Mouse (Mus musculus) heart, postnatal 0 days (tissue): Measurements from ENCODE around the gene Kansl1. TPM values are rescaled to one million over a fixed set of nuclear protein-coding genes. Genes with fewer than 3 reads are reported as not detected.
A peak's percentile ranks its signal among the peaks of the same experiment; 100 is the strongest.

Experiments used
- ATAC-seq: fragments of 200-750 bp; cut with Nextera tagmentation; 2 replicates; pipeline ENCODE4 v1.8.0; 2017; ENCODE audit warnings: low read depth, moderate number of reproducible peaks, moderate library complexity; ENCODE audit not compliant: insufficient read depth
- DNase-seq: peaks from one replicate; pipeline ENCODE4 v3.0.0-alpha.2; 2016; ENCODE audit warnings: low spot score
- H3K27ac ChIP-seq: fragments of 300-500 bp; sonication (generic); 2 replicates; pipeline ENCODE4 v1.5.1; 2014; ENCODE audit warnings: low read depth, mild to moderate bottlenecking
- H3K27me3 ChIP-seq: fragments of 300-500 bp; sonication (generic); 2 replicates; pipeline ENCODE4 v1.6.1; 2014; ENCODE audit warnings: low read length, mixed read lengths; ENCODE audit not compliant: control insufficient read depth, insufficient read depth
- H3K36me3 ChIP-seq: fragments of 300-500 bp; sonication (generic); replicated peaks from 2 replicates; pipeline ENCODE4 v1.6.1; 2014; ENCODE audit warnings: low read length, mixed read lengths; ENCODE audit not compliant: control insufficient read depth, insufficient read depth
- H3K4me1 ChIP-seq: fragments of 300-500 bp; sonication (generic); 2 replicates; pipeline ENCODE4 v1.6.1; 2014; ENCODE audit warnings: antibody characterized with exemption; ENCODE audit not compliant: control insufficient read depth, insufficient read depth
- H3K4me2 ChIP-seq: fragments of 300-500 bp; sonication (generic); 2 replicates; pipeline ENCODE4 v1.6.1; 2014; ENCODE audit warnings: low read depth, mild to moderate bottlenecking, low read length, moderate library complexity
- H3K4me3 ChIP-seq: fragments of 300-500 bp; sonication (generic); 2 replicates; pipeline ENCODE4 v1.5.1; 2014; ENCODE audit warnings: low read depth, low read length
- H3K9ac ChIP-seq: fragments of 300-500 bp; sonication (generic); replicated peaks from 2 replicates; pipeline ENCODE4 v1.6.1; 2014; ENCODE audit warnings: low read depth, low read length, mixed read lengths
- H3K9me3 ChIP-seq: fragments of 300-500 bp; sonication (generic); replicated peaks from 2 replicates; pipeline ENCODE4 v1.6.1; 2016; ENCODE audit warnings: low read length; ENCODE audit not compliant: control insufficient read depth
- CTCF ChIP-seq: IDR thresholded peaks from 2 replicates; pipeline ENCODE4 v1.5.1; 2016; ENCODE audit warnings: antibody characterized with exemption, control low read depth, low read depth
- EP300 ChIP-seq: IDR thresholded peaks from 2 replicates; pipeline ENCODE4 v1.6.1; 2016; ENCODE audit warnings: antibody characterized with exemption, low read depth
- WGBS: fragments of 180-500 bp; shearing (Covaris S2); extraction: QIAGEN DNeasy Blood & Tissue Kit; methylation state at CpG from one replicate; pipeline ENCODE4 v1.1.7; 2014; 5-methylcytosine and 5-hydroxymethylcytosine counted together
- polyA plus RNA-seq: library from polyadenylated mRNA; unstranded; fragments of >200 nt; fragmentation: Nextera tagmentation; extraction: Ambion mirVana; gene quantifications from 2 replicates; pipeline ENCODE4 v1.2.1, GENCODE M21; 2015
- total RNA-seq: library from RNA; depleted of rRNA; stranded (reverse); fragments of >200 nt; gene quantifications from 2 replicates; pipeline ENCODE4 v1.2.3, GENCODE M21; 2014; ENCODE audit warnings: low replicate concordance

Kansl1 gene
- total and polyA plus RNA-seq, 2 experiments from 2014 or later = 7.5 to 34.7 TPM

- Histone ChIP-seq H3K4me3 (no peak overlapping the region), H3K9ac (no peak overlapping the region), H3K4me1 (no peaks in the 10 kb centered on the region; the same call in none of the 2 replicates), H3K27me3 (no peaks in the 10 kb centered on the region), H3K36me3 (no peaks in the 10 kb centered on the region; the same call in 1 of the 2 replicates), H3K4me2 (no peak overlapping the region), H3K27ac (no peak overlapping the region), H3K9me3 (no peaks in the 10 kb centered on the region)
- no peak for DNase-seq
- TF ChIP-seq EP300 = no peak
- no peak for TF ChIP-seq CTCF
- 85% methylated on average over 1 of the region's 1 CpGs for WGBS
- no peak for ATAC-seq
Measured at GRCm38 (mm10) chr11:104392153-104392552, 76.5 kb downstream of the Kansl1 start.

DNA sequence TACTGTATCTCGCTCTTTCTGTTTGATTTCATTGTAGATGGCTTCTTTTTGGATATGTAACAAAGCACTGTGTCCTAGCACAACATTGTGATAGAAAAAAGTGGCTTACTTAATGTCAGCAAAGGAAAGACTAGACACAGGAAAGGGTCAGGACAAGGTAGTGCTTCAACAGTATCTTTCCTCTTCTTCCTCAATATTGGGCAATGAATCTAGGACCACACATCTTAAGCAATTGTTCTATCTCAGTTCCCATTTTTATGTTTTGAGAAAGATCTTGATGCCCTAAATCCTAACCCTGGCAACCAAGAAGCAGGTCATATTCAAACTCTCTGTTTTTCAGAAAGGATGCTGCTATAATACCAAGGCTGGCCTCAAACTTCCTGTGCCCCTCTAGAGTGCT lies 81.4 kb downstream of the Kansl1 start:
- TF ChIP-seq EP300 (no peak), CTCF (no peak)
- no peaks in the 10 kb centered on the region for H3K36me3 ChIP-seq
- no peaks in the 10 kb centered on the region; the same call in 1 of the 2 replicates for H3K4me1 ChIP-seq
- H3K9me3 ChIP-seq = no peaks in the 10 kb centered on the region
- H3K27ac ChIP-seq = no peak overlapping the region
- no peak overlapping the region for H3K4me2 ChIP-seq
- 90% methylated on average over 1 of the region's 1 CpGs for WGBS
- no peak overlapping the region for H3K9ac ChIP-seq
- DNase-seq (no peak), ATAC-seq (no peak)
- H3K27me3 ChIP-seq = no peaks in the 10 kb centered on the region
- H3K4me3 ChIP-seq = no peak overlapping the region

DNA sequence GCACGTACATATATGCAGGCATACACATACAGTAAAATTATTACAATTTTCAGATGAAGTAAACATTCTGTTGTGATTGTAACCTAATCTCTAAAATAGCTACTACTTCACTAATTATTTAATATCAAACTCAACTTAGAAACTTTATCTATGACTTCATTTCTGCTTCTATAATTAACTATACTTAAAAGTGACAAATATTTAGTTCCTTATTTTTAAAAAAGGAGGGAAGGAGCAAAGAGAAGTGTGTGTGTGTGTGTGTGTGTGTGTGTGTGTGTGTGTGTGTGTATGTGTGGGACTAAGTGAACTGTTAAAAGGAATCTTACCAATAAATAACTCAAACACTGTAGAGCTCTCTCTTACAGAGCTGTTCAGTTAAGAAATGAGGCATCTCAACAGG lies 82.1 kb downstream of the Kansl1 start:
- no peaks in the 10 kb centered on the region; the same call in 1 of the 2 replicates for H3K4me1 ChIP-seq
- no peak for ATAC-seq
- no peaks in the 10 kb centered on the region for H3K36me3 ChIP-seq
- WGBS = 100% methylated on average over 1 of the region's 1 CpGs
- no peaks in the 10 kb centered on the region for H3K27me3 ChIP-seq
- no peaks in the 10 kb centered on the region for H3K9me3 ChIP-seq
- H3K4me3 ChIP-seq = no peak overlapping the region
- no peak overlapping the region for H3K9ac ChIP-seq
- no peak for TF ChIP-seq CTCF
- TF ChIP-seq EP300 = no peak
- DNase-seq = no peak
- H3K4me2 ChIP-seq = no peak overlapping the region
- no peak overlapping the region for H3K27ac ChIP-seq

- Histone ChIP-seq H3K9ac (no peak overlapping the region), H3K36me3 (no peaks in the 10 kb centered on the region), H3K4me2 (no peak overlapping the region), H3K4me3 (no peak overlapping the region), H3K27ac (no peak overlapping the region), H3K27me3 (no peaks in the 10 kb centered on the region), H3K9me3 (no peaks in the 10 kb centered on the region), H3K4me1 (no peaks in the 10 kb centered on the region; the same call in 1 of the 2 replicates)
- ATAC-seq = no peak
- TF ChIP-seq CTCF = no peak
- TF ChIP-seq EP300 = no peak
- no peak for DNase-seq
- WGBS = 86% methylated on average over 2 of the region's 2 CpGs
Measured at GRCm38 (mm10) chr11:104383167-104383810, 85.4 kb downstream of the Kansl1 start.

- no peak for TF ChIP-seq CTCF
- TF ChIP-seq EP300 = no peak
- DNase-seq (no peak), ATAC-seq (no peak)
- H3K4me3 ChIP-seq = no peak overlapping the region
- WGBS = 78% methylated on average over 4 of the region's 4 CpGs
- H3K27me3 ChIP-seq = no peaks in the 10 kb centered on the region
- no peak overlapping the region for H3K4me2 ChIP-seq
- H3K9me3 ChIP-seq = no peaks in the 10 kb centered on the region
- H3K27ac ChIP-seq = no peak overlapping the region
- H3K36me3 ChIP-seq = peaks cover 7% of the 10 kb centered on the region; the same call in 1 of the 2 replicates
- no peak overlapping the region for H3K9ac ChIP-seq
- no peaks in the 10 kb centered on the region for H3K4me1 ChIP-seq
Measured at GRCm38 (mm10) chr11:104381887-104382286, 86.8 kb downstream of the Kansl1 start.

GRCm38 (mm10) chr11:104379635-104380034 lies 89.0 kb downstream of the Kansl1 start:
- no peak overlapping the region for H3K9ac ChIP-seq
- peaks cover 12% of the 10 kb centered on the region; the same call in 1 of the 2 replicates for H3K36me3 ChIP-seq
- no peak overlapping the region for H3K4me2 ChIP-seq
- DNase-seq (no peak), ATAC-seq (no peak)
- H3K4me3 ChIP-seq = no peak overlapping the region
- 71% methylated on average over 1 of the region's 1 CpGs for WGBS
- no peaks in the 10 kb centered on the region for H3K4me1 ChIP-seq
- no peak for TF ChIP-seq EP300
- peak; percentile 52 for TF ChIP-seq CTCF
- H3K27me3 ChIP-seq = no peaks in the 10 kb centered on the region
- no peaks in the 10 kb centered on the region for H3K9me3 ChIP-seq
- no peak overlapping the region for H3K27ac ChIP-seq
